Mouse (Mus musculus) liver, embryonic 13.5 days (tissue): ENCODE data around the gene Gm2564. TPM values are rescaled to one million over a fixed set of nuclear protein-coding genes. Genes with fewer than 3 reads are reported as not detected.
"Not testable (repeated sequence)": the region's sequence is repeated elsewhere in the genome, so short reads cannot be mapped to it uniquely, and the experiment has no call there.

Experiments used
- ATAC-seq: fragments of 200-750 bp; cut with Nextera tagmentation; 2 replicates; pipeline ENCODE4 v1.8.0; 2017; ENCODE audit warnings: low read depth, mild to moderate bottlenecking, moderate number of reproducible peaks, moderate library complexity
- DNase-seq: peaks from one replicate; pipeline ENCODE4 v3.0.0; 2022
- H3K27ac ChIP-seq: fragments of 300-500 bp; sonication (generic); 2 replicates; pipeline ENCODE4 v1.5.1; 2015; ENCODE audit warnings: moderate library complexity, mild to moderate bottlenecking, inconsistent platforms
- H3K27me3 ChIP-seq: fragments of 300-500 bp; sonication (generic); 2 replicates; pipeline ENCODE4 v1.6.1; 2015; ENCODE audit warnings: mild to moderate bottlenecking, inconsistent platforms
- H3K36me3 ChIP-seq: fragments of 300-500 bp; sonication (generic); 2 replicates; pipeline ENCODE4 v1.6.1; 2015; ENCODE audit warnings: mild to moderate bottlenecking, inconsistent platforms
- H3K4me1 ChIP-seq: fragments of 300-500 bp; sonication (generic); replicated peaks from 2 replicates; pipeline ENCODE4 v1.6.1; 2015; ENCODE audit warnings: inconsistent platforms
- H3K4me2 ChIP-seq: fragments of 300-500 bp; sonication (generic); 2 replicates; pipeline ENCODE4 v1.6.1; 2015; ENCODE audit warnings: inconsistent platforms, mild to moderate bottlenecking, moderate library complexity
- H3K4me3 ChIP-seq: fragments of 300-500 bp; sonication (generic); replicated peaks from 2 replicates; pipeline ENCODE4 v1.5.1; 2015; ENCODE audit warnings: mild to moderate bottlenecking, inconsistent platforms
- H3K9ac ChIP-seq: fragments of 300-500 bp; sonication (generic); 2 replicates; pipeline ENCODE4 v1.6.1; 2015; ENCODE audit warnings: mild to moderate bottlenecking, inconsistent platforms
- H3K9me3 ChIP-seq: fragments of 300-500 bp; sonication (generic); replicated peaks from 2 replicates; pipeline ENCODE4 v1.6.1; 2016; ENCODE audit warnings: inconsistent platforms
- WGBS: fragments of 180-500 bp; shearing (Covaris S2); methylation state at CpG from one replicate; pipeline ENCODE4 v1.1.7; 2015; ENCODE audit not compliant: insufficient replicate concordance; 5-methylcytosine and 5-hydroxymethylcytosine counted together
- polyA plus RNA-seq: library from polyadenylated mRNA; unstranded; fragments of >200 nt; fragmentation: Nextera tagmentation; extraction: Ambion mirVana; gene quantifications from 2 replicates; pipeline ENCODE4 v1.2.1, GENCODE M21; 2015

The Gm2564 gene
- polyA plus RNA-seq, result not detected in 2 replicates

DNA sequence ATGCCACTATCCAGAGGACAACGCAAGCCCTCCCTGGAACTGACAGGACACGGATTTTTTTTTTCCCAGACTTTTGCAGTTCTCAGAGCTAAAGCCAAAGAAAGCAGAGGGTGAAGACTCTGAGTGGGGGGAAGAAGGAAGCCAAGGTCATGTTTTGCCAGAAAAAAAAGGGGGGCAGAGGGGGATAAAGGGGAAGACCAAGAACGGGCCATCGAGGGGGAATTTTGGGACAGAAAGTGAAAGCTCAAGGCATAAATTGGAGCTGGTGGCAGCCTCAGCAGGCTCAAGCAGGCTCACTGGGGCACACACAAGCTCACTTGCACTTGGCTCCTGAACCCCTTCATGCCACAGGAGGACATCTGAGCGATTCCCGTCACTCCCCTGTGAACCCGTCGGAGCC, at the start of gene Gm2564:
Gene Gm2564, plus strand, starts transcription at position 301 of the 400 bp plus-strand sequence.
- H3K4me2 ChIP-seq, H3K9ac ChIP-seq, H3K4me3 ChIP-seq, ATAC-seq, H3K9me3 ChIP-seq, H3K36me3 ChIP-seq, H3K27me3 ChIP-seq, DNase-seq, H3K27ac ChIP-seq, H3K4me1 ChIP-seq: not testable (repeated sequence)
- WGBS, result no CpG with 5 or more reads among the region's 8 CpGs

DNA sequence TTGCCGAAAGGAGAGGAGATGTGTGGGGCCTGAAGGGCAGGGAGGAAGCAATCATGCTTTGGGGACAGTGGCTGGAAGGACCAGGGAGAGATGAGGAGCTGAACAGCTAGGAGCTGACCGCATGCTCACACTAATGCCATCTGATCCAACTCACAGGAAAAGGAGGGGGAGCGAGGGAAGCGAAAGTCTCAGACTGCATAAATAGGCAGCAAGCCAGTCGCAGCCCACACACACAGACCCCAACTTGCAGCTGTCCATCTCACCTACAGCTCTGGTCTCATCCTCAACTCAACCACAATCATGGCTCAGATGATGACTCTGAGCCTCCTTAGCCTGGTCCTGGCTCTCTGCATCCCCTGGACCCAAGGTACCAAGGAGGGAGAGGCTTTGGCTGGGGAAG, 17.6 kb upstream of the Gm2564 start, which contains the start of gene Gm10591:
Gene Gm10591, plus strand, starts transcription at position 301 of the 400 bp plus-strand sequence.
- no CpG with 5 or more reads among the region's 5 CpGs for WGBS
- not testable (repeated sequence) for H3K4me3 ChIP-seq, H3K9me3 ChIP-seq, ATAC-seq, H3K36me3 ChIP-seq, H3K27me3 ChIP-seq, DNase-seq, H3K9ac ChIP-seq, H3K4me1 ChIP-seq, H3K4me2 ChIP-seq, H3K27ac ChIP-seq

DNA sequence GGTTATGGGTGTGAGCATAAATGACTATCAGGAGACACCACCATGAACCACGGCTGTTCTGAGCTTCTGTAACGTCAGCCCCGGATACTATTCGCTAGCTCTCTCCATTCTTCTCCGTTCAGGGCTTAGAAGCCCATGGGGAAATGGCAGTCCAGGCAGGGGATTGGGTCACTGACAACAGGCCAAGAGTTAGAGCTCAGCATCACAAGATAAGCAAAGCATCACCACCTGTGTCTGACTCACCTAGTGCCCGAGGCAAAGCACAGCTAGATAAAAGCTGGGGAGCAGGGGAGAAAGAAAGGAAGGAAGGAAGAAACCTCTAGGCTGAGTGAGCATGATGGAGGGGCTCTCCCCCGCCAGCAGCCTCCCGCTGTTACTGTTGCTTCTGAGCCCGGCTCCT, 25.4 kb downstream of the Gm2564 start, which contains the start of gene Ccl27b:
Gene Ccl27b, plus strand, starts transcription at position 301 of the 400 bp plus-strand sequence.
- not testable (repeated sequence) for H3K9ac ChIP-seq, H3K27me3 ChIP-seq, H3K4me3 ChIP-seq, H3K9me3 ChIP-seq, ATAC-seq, DNase-seq, H3K4me2 ChIP-seq, H3K36me3 ChIP-seq, H3K27ac ChIP-seq, H3K4me1 ChIP-seq
- no CpG with 5 or more reads among the region's 9 CpGs for WGBS

DNA sequence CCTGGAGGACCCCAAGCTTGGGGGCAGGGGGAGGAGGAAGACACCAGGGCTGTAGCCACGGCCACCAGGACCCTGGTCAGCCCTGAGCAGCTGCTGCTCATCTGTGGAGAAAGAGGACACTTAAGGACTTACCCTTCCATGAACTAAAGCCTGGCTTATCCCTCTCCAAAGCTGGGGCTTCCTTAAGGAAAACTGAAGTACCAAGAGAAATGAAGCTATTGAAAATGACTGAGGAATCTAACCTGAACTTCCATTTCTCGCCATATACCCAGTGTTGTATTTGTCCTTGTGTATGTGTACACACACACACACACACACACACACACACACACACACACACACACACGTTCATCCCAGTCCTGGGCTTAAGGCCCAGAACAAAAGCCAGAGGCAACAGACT, 32.3 kb downstream of the Gm2564 start, which contains the start of gene Il11ra2:
Gene Il11ra2, minus strand, starts transcription at position 101 of the 400 bp plus-strand sequence.
- ATAC-seq, H3K36me3 ChIP-seq, H3K27me3 ChIP-seq, H3K4me2 ChIP-seq, H3K9ac ChIP-seq, H3K27ac ChIP-seq, H3K4me1 ChIP-seq, H3K9me3 ChIP-seq, H3K4me3 ChIP-seq, DNase-seq: not testable (repeated sequence)
- WGBS, result no CpG with 5 or more reads among the region's 3 CpGs

DNA sequence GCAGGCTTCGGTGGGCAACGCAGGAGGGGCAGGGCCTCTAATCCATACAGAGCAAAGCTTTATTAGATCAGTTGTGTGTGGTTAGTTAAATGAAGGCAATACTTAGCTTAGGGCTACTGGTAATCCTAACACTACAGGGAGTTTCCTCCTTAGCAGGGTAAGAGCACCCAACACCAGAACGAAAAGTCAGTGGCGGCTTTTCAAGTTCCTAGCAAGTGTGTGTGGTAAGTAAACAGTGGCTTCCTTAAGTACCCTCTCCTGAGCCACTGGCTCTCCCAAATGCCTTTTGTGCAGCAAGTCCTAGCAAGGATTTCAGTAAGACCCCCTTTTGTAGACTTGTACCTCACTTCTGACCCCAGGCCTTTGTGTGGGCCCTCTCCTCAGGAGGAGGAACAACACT, 45.9 kb downstream of the Gm2564 start:
- not testable (repeated sequence) for DNase-seq, H3K9ac ChIP-seq, H3K27me3 ChIP-seq, H3K4me2 ChIP-seq, H3K4me3 ChIP-seq, ATAC-seq, H3K36me3 ChIP-seq, H3K4me1 ChIP-seq, H3K9me3 ChIP-seq, H3K27ac ChIP-seq
- WGBS, result no CpG with 5 or more reads among the region's 4 CpGs

DNA sequence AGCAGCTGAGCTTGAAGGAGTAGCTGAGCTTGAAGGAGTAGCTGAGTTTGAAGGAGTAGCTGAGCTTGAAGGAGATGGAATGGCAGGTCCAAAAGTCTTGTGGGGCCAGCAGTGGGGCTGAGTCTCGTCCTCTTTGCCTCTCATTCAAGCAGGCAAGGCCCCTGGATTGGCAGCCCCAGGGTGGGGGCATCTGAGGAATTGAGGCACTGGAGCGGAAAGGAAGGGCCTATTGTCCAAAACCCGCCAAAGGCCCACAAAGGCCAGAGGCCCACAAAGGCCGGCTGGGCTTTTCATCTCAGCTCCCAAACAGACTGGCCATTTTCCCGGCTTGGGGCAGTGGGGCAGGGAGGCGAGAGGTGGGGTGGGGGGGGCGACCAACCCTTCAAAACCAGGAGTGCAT, 49.8 kb downstream of the Gm2564 start:
- not testable (repeated sequence) for H3K27ac ChIP-seq, DNase-seq, H3K9me3 ChIP-seq, H3K4me1 ChIP-seq, ATAC-seq, H3K27me3 ChIP-seq, H3K4me3 ChIP-seq, H3K36me3 ChIP-seq, H3K4me2 ChIP-seq, H3K9ac ChIP-seq
- WGBS, result no CpG with 5 or more reads among the region's 7 CpGs

DNA sequence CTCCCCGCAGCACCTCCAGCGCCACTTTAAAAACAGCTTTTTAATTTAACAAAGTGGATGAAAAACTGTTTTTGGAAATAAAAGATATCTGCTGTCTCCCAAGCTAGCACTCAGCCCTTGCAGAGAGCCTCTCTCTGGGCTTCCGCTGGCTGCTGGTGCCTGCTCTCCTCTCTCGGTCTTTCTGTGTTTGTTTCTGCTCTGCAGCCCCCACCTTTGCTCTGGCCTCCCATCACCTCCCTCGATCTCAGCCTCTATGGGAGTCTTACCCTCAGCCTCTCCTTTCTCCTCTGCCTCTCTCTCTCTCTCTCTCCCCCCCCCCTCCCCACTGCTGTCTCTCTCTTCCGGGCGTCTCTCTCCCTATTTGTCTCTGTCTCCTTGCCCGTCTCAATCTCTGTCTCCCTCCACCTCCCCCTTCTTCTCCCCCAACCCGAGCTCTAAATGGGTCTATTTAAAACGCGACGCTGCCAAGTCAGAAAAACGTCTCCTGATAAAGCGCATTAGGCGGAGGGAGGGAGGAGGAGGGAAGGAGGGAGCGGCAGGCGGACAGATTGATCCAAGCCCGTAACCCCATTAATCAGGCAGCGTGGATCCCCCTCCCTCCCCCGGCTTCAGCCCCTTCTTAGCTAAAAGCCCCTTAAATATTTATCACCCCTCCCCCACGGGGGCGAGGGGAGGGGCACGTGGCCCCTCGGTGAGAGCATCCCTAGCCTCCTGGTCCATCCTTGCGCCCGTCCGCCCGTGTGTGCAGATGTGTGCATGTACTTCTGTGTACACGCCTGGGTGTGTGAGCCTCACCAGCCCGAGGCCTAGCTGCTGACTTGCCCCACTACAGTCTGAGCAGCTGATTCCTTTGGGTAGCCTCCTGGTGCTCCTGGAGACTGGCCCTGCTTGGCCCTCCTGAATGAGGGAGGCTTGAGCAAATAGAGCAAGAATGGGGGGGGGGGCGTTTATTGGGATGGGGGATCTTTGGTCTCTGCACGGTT, 51.1 kb downstream of the Gm2564 start:
- H3K4me3 ChIP-seq, H3K27ac ChIP-seq, H3K4me1 ChIP-seq, H3K36me3 ChIP-seq, H3K27me3 ChIP-seq, ATAC-seq, H3K9ac ChIP-seq, DNase-seq, H3K9me3 ChIP-seq, H3K4me2 ChIP-seq: not testable (repeated sequence)
- WGBS, result no CpG with 5 or more reads among the region's 32 CpGs

Other genes with a start within 250 kb of the Gm2564 start
- not detected in 2 replicates for gene Gm21586, start 190.3 kb upstream of the Gm2564 start, polyA plus RNA-seq
- 0.03 TPM in 1 of 2 replicates, not detected in the other for gene Gm2163, start 163.0 kb upstream of the Gm2564 start, polyA plus RNA-seq
- gene Fam205a2, start 101.5 kb upstream of the Gm2564 start, polyA plus RNA-seq, result not detected in 2 replicates
- not detected in 2 replicates for gene Gm10591, start 17.5 kb upstream of the Gm2564 start, polyA plus RNA-seq
- gene Ccl27b, start 25.5 kb downstream of the Gm2564 start, polyA plus RNA-seq, result not detected in 2 replicates
- not detected in 2 replicates for gene Il11ra2, start 32.2 kb downstream of the Gm2564 start, polyA plus RNA-seq
- gene 4930578G10Rik, start 105.8 kb downstream of the Gm2564 start, polyA plus RNA-seq, result not detected in 2 replicates
- not detected in 2 replicates for gene Ccl19, start 126.9 kb downstream of the Gm2564 start, polyA plus RNA-seq
- gene Ccl21a, start 144.3 kb downstream of the Gm2564 start, polyA plus RNA-seq, result 0.96 TPM in 1 of 2 replicates, not detected in the other
- 0.12 and 0.15 TPM in 2 replicates for gene Fam205a1, start 224.2 kb downstream of the Gm2564 start, polyA plus RNA-seq
- 0.07 and 0.08 TPM in 2 replicates for gene Gm12394, start 227.1 kb downstream of the Gm2564 start, polyA plus RNA-seq
- 0.28 and 0.48 TPM in 2 replicates for gene Fam205c, start 244.5 kb downstream of the Gm2564 start, polyA plus RNA-seq